Mouse (Mus musculus): ENCODE measurements around the gene Cfi. TPM values are rescaled to one million over a fixed set of nuclear protein-coding genes. Genes with fewer than 3 reads are reported as not detected.

The Cfi gene
- polyA plus RNA-seq (2015; fragmentation: Nextera tagmentation; extraction: Ambion mirVana): 0.50 and 0.52 TPM in 2 replicates

- Histone ChIP-seq H3K36me3 (no peaks in the 10 kb centered on the region), H3K27ac (no peak within 1 kb of the TSS), H3K4me2 (replicated peaks) (peak within 1 kb of the TSS; percentile 26; the same call in 1 of the 2 replicates), H3K9ac (replicated peaks) (no peak within 1 kb of the TSS; the same call in 1 of the 2 replicates), H3K27me3 (0 out of 2 replicates have a peak, but pooled peaks cover 3% of the 10 kb centered on the region), H3K9me3 (no peaks in the 10 kb centered on the region), H3K4me1 (replicated peaks) (peaks cover 7% of the 10 kb centered on the region), H3K4me3 (replicated peaks) (no peak within 1 kb of the TSS)
- no peak for ATAC-seq
- 66% methylated on average over 6 of the region's 6 CpGs for WGBS
Measured at GRCm38 (mm10) chr3:129835388-129835934, at the start of gene Cfi. TSS of gene Cfi (plus strand) at chr3:129835884.

DNA sequence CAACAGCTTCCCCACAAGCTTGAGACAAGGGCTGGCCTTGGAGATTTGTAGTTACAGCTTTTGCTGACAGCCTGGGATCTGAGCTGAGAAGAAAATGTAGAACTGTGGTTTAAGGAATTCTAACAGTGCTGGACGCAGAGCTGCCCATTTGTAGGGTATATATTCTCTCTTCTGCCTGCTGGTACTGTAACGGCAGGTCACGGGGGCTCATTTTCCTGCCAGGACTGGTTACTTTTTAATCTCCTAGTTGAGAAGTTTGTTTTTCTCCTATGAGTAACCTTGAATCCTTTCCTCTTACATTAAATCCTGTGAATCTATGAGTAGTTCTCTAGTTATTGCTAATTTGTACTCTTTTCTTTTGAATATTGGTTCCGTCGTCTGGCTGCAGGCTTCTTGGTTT, 41.9 kb upstream of the Cfi start:
- no peaks in the 10 kb centered on the region for H3K4me1 ChIP-seq (replicated peaks)
- no peaks in the 10 kb centered on the region for H3K27me3 ChIP-seq
- WGBS: 91% methylated on average over 5 of the region's 5 CpGs
- H3K9me3 ChIP-seq: no peaks in the 10 kb centered on the region
- no peak overlapping the region for H3K4me3 ChIP-seq (replicated peaks)
- no peak overlapping the region for H3K27ac ChIP-seq
- no peak for ATAC-seq
- no peak overlapping the region for H3K4me2 ChIP-seq (replicated peaks)
- H3K9ac ChIP-seq (replicated peaks): no peak overlapping the region
- no peaks in the 10 kb centered on the region for H3K36me3 ChIP-seq

DNA sequence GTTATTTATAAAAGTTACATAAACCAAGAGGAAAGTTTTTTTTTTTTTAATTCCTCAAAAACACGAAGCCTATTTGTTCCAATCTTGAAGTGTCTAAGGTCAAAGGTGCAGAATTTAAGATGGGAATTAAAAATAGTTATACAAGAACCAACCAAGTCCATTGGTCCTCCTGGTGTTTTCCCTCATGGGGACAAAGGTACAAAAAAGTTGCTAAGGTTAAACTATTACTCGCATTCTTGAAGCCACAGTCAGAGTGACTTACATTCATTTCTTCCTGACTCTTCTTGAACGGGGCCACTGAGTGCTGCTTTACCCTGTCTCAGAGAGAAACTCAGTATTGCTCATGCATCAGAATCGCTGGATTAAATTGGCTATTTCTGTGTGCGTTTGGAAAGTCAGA, 38.3 kb upstream of the Cfi start:
- WGBS: 76% methylated on average over 5 of the region's 5 CpGs
- no peak overlapping the region for H3K9ac ChIP-seq (replicated peaks)
- H3K36me3 ChIP-seq: no peaks in the 10 kb centered on the region
- no peak for ATAC-seq
- H3K4me1 ChIP-seq (replicated peaks): no peaks in the 10 kb centered on the region
- no peak overlapping the region for H3K27ac ChIP-seq
- no peak overlapping the region for H3K4me3 ChIP-seq (replicated peaks)
- no peak overlapping the region for H3K4me2 ChIP-seq (replicated peaks)
- no peaks in the 10 kb centered on the region for H3K9me3 ChIP-seq
- H3K27me3 ChIP-seq: no peaks in the 10 kb centered on the region

DNA sequence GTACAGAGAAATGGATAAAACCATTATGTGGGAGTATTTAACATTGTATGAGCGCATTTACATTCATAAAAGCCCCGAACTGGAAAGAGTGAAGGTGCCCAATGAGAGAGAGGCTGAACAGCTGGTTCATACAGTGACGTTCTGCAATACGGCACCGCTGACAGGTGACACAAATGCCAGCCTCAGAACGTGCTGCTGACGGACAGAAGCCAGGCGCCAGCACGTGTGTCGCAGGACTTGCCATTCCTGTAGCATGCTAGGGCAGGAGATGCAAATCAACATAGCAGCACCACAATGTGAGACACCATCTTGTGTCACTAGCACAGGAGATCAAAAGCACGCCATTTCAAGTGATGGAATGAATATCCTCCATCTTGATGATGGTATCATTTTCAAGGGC, 37.1 kb upstream of the Cfi start:
- H3K27me3 ChIP-seq: no peaks in the 10 kb centered on the region
- H3K4me3 ChIP-seq (replicated peaks): no peak overlapping the region
- no peaks in the 10 kb centered on the region for H3K4me1 ChIP-seq (replicated peaks)
- H3K9me3 ChIP-seq: no peaks in the 10 kb centered on the region
- H3K36me3 ChIP-seq: no peaks in the 10 kb centered on the region
- 89% methylated on average over 11 of the region's 11 CpGs for WGBS
- no peak overlapping the region for H3K9ac ChIP-seq (replicated peaks)
- ATAC-seq: no peak
- H3K4me2 ChIP-seq (replicated peaks): no peak overlapping the region
- H3K27ac ChIP-seq: no peak overlapping the region

- no peak overlapping the region for H3K9ac ChIP-seq (replicated peaks)
- H3K4me3 ChIP-seq (replicated peaks): no peak overlapping the region
- no peak overlapping the region for H3K4me2 ChIP-seq (replicated peaks)
- no peaks in the 10 kb centered on the region for H3K9me3 ChIP-seq
- WGBS: 86% methylated on average over 2 of the region's 2 CpGs
- no peaks in the 10 kb centered on the region for H3K27me3 ChIP-seq
- no peaks in the 10 kb centered on the region for H3K4me1 ChIP-seq (replicated peaks)
- no peaks in the 10 kb centered on the region for H3K36me3 ChIP-seq
- ATAC-seq: no peak
- no peak overlapping the region for H3K27ac ChIP-seq
Measured at GRCm38 (mm10) chr3:129799011-129799410, 36.7 kb upstream of the Cfi start.

- Histone ChIP-seq H3K4me2 (replicated peaks) (no peak within 1 kb of the TSS), H3K9me3 (no peaks in the 10 kb centered on the region), H3K36me3 (no peaks in the 10 kb centered on the region), H3K27ac (no peak within 1 kb of the TSS), H3K27me3 (no peaks in the 10 kb centered on the region), H3K4me3 (replicated peaks) (no peak within 1 kb of the TSS), H3K4me1 (replicated peaks) (no peaks in the 10 kb centered on the region), H3K9ac (replicated peaks) (no peak within 1 kb of the TSS)
- WGBS: 79% methylated on average over 10 of the region's 10 CpGs
- ATAC-seq: no peak
Measured at GRCm38 (mm10) chr3:129803765-129804164, 31.9 kb upstream of the Cfi start, which contains the start of gene Lrit3. TSS of gene Lrit3 (minus strand) at chr3:129804030.

- H3K27me3 ChIP-seq: no peaks in the 10 kb centered on the region
- ATAC-seq: no peak
- WGBS: 79% methylated on average over 9 of the region's 9 CpGs
- no peak overlapping the region for H3K9ac ChIP-seq (replicated peaks)
- H3K4me1 ChIP-seq (replicated peaks): no peaks in the 10 kb centered on the region
- H3K27ac ChIP-seq: no peak overlapping the region
- H3K4me2 ChIP-seq (replicated peaks): no peak overlapping the region
- no peak overlapping the region for H3K4me3 ChIP-seq (replicated peaks)
- H3K36me3 ChIP-seq: peaks cover 19% of the 10 kb centered on the region
- no peaks in the 10 kb centered on the region for H3K9me3 ChIP-seq
Measured at GRCm38 (mm10) chr3:129820847-129821246, 14.8 kb upstream of the Cfi start.

GRCm38 (mm10) chr3:129821736-129822135, 13.9 kb upstream of the Cfi start:
- no peak overlapping the region for H3K9ac ChIP-seq (replicated peaks)
- no peak overlapping the region for H3K4me3 ChIP-seq (replicated peaks)
- H3K9me3 ChIP-seq: no peaks in the 10 kb centered on the region
- H3K27me3 ChIP-seq: no peaks in the 10 kb centered on the region
- peaks cover 28% of the 10 kb centered on the region for H3K36me3 ChIP-seq
- ATAC-seq: no peak
- WGBS: 76% methylated on average over 8 of the region's 8 CpGs
- H3K4me1 ChIP-seq (replicated peaks): no peaks in the 10 kb centered on the region
- no peak overlapping the region for H3K27ac ChIP-seq
- no peak overlapping the region for H3K4me2 ChIP-seq (replicated peaks)

DNA sequence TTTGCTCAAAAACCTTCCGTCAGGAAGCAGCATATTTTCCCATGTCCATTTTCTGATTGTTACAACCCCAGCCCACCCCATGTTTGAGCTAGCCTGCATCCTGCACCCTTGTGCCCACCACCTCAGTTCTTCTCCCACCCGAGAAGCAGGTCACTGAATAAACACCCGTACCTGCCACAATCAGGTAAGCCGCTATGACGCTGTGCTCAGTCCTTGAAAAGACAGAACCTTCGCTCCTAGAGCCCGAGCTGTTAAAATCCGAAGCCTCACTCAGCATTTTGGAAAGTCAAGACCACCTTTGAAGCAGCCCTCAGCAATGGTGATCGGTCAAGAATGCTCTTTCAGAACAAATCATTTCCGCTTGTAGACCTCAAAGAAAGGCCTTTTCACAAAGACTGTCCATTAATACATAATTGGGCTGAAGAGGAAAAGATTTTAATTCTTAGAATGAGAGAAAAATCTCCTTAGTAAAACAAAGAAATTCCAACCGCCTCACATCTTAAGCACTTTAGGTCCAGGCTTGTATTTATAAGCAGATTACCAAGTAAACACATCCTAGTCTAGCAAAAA, 13.4 kb upstream of the Cfi start, which contains the start of gene Rrh:
Gene Rrh, minus strand, starts transcription at position 382 of the 570 bp plus-strand sequence.
- ATAC-seq: no peak
- Histone ChIP-seq H3K4me3 (replicated peaks) (no peak within 1 kb of the TSS), H3K27me3 (no peaks in the 10 kb centered on the region), H3K4me1 (replicated peaks) (no peaks in the 10 kb centered on the region), H3K36me3 (peaks cover 30% of the 10 kb centered on the region), H3K4me2 (replicated peaks) (no peak within 1 kb of the TSS), H3K27ac (no peak within 1 kb of the TSS), H3K9me3 (no peaks in the 10 kb centered on the region), H3K9ac (replicated peaks) (no peak within 1 kb of the TSS)
- 69% methylated on average over 11 of the region's 11 CpGs for WGBS

DNA sequence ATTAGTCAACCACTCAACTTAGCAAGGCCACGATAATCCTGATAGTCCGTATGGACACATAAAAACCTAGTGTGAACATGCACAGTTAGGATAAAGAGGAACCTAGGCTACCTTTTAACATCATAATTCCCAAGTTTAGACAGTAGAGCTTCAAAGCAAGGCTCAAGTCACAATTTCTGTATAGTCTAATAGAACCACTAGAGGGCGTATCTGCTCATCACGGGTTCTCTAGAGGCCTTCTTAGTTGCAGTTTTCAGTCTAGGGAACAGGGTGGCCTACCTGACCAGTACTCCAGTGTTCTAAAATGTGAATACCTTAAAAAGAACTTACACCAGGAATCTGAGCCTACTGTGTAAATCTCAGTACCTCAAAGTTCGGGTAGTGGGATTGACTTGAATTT, 12.4 kb upstream of the Cfi start:
- Histone ChIP-seq H3K36me3 (peaks cover 36% of the 10 kb centered on the region), H3K4me2 (replicated peaks) (no peak overlapping the region), H3K27ac (no peak overlapping the region), H3K4me1 (replicated peaks) (no peaks in the 10 kb centered on the region), H3K9me3 (no peaks in the 10 kb centered on the region), H3K4me3 (replicated peaks) (no peak overlapping the region), H3K27me3 (no peaks in the 10 kb centered on the region), H3K9ac (replicated peaks) (no peak overlapping the region)
- ATAC-seq: 0 out of 2 replicates have a peak, but pooled peaks have one; percentile 45
- WGBS: 58% methylated on average over 5 of the region's 5 CpGs

DNA sequence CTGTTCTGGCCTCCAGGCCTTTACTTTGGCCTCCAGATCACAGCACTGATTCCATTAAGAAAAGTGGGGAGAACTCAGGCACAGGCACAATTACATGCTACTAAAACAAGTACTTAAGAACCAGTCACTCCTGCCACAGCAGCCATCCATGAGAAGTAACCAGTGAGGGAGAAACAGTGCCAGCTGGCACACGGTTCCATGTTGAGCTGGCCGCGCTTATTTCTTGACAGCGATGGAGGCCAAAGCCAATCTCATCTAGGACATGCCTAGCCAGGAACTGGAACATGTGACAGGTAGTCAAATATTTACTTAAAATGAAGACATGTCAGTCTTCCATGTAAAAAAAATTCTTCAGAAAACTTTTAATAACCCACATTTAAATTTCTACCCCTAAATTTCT, 11.5 kb upstream of the Cfi start:
- H3K9me3 ChIP-seq: no peaks in the 10 kb centered on the region
- peaks cover 2% of the 10 kb centered on the region; the same call in 1 of the 2 replicates for H3K4me1 ChIP-seq (replicated peaks)
- H3K36me3 ChIP-seq: peaks cover 36% of the 10 kb centered on the region
- H3K27ac ChIP-seq: no peak overlapping the region
- WGBS: 100% methylated on average over 4 of the region's 4 CpGs
- no peak for ATAC-seq
- no peak overlapping the region for H3K9ac ChIP-seq (replicated peaks)
- H3K4me3 ChIP-seq (replicated peaks): no peak overlapping the region
- H3K4me2 ChIP-seq (replicated peaks): no peak overlapping the region
- no peaks in the 10 kb centered on the region for H3K27me3 ChIP-seq

DNA sequence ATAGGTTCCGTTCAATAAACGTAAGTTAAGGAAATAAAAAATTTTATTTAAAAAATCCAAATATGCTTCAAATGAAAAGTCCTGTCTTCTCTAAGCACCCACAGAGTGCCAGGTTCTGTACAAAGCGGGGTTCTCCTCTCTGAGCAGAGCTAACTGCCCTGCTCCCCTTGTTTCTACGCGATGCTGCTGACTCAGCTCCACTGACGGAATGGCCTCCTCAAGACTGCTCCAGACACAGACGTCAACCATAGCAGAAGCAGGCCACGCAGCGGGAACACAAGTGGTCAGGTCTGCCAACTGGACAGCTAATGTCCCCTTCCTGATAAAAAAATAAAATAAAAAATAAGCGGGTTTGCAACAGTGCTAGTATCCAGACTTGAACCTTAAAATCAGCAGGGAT, 10.8 kb upstream of the Cfi start:
- ATAC-seq: no peak
- Histone ChIP-seq H3K9me3 (no peaks in the 10 kb centered on the region), H3K9ac (replicated peaks) (no peak overlapping the region), H3K27me3 (no peaks in the 10 kb centered on the region), H3K36me3 (peaks cover 36% of the 10 kb centered on the region), H3K4me3 (replicated peaks) (no peak overlapping the region), H3K4me1 (replicated peaks) (peaks cover 10% of the 10 kb centered on the region), H3K27ac (no peak overlapping the region), H3K4me2 (replicated peaks) (no peak overlapping the region)
- WGBS: 94% methylated on average over 10 of the region's 10 CpGs

- no peak overlapping the region for H3K4me3 ChIP-seq (replicated peaks)
- peaks cover 17% of the 10 kb centered on the region for H3K4me1 ChIP-seq (replicated peaks)
- WGBS: 92% methylated on average over 10 of the region's 10 CpGs
- no peaks in the 10 kb centered on the region for H3K27me3 ChIP-seq
- no peak overlapping the region for H3K9ac ChIP-seq (replicated peaks)
- no peaks in the 10 kb centered on the region for H3K9me3 ChIP-seq
- ATAC-seq: no peak
- H3K4me2 ChIP-seq (replicated peaks): no peak overlapping the region
- H3K27ac ChIP-seq: no peak overlapping the region
- H3K36me3 ChIP-seq: peaks cover 36% of the 10 kb centered on the region
Measured at GRCm38 (mm10) chr3:129826691-129827090, 9.0 kb upstream of the Cfi start.
